Mouse (Mus musculus) CD4-positive naive resting alpha-beta T cell, adult 57 days (primary cell): ENCODE data around the gene Cdhr3. TPM values are rescaled to one million over a fixed set of nuclear protein-coding genes. Genes with fewer than 3 reads are reported as not detected.

Experiments
- total RNA-seq: library from RNA; stranded (reverse); gene quantifications from one replicate; pipeline ENCODE4 v1.2.4, GENCODE M21; 2023

Cdhr3 gene
- total RNA-seq: not detected

GRCm38 (mm10) chr12:33092775-33093174, at the start of gene Cdhr3:
Gene Cdhr3 (minus strand): TSS chr12:33092875.

Other genes with a start within 250 kb of the Cdhr3 start
- 28.7 TPM for gene Sypl, start 139.0 kb downstream of the Cdhr3 start, total RNA-seq
- 150 TPM for gene Atxn7l1, start 54.8 kb upstream of the Cdhr3 start, total RNA-seq